Mouse (Mus musculus) intestine, embryonic 16.5 days (tissue): Measurements from ENCODE around the gene Zfp54. TPM values are rescaled to one million over a fixed set of nuclear protein-coding genes. Genes with fewer than 3 reads are reported as not detected.
"Not testable (repeated sequence)": the region's sequence is repeated elsewhere in the genome, so short reads cannot be mapped to it uniquely, and the experiment has no call there.

Experiments used
- ATAC-seq: fragments of 200-750 bp; cut with Nextera tagmentation; 2 replicates; pipeline ENCODE4 v1.8.0; 2017; ENCODE audit warnings: moderate TSS enrichment, moderate library complexity
- H3K27ac ChIP-seq: fragments of 300-500 bp; sonication (generic); 2 replicates; pipeline ENCODE4 v1.5.1; 2014; ENCODE audit warnings: mild to moderate bottlenecking, low read length
- H3K27me3 ChIP-seq: fragments of 300-500 bp; sonication (generic); replicated peaks from 2 replicates; pipeline ENCODE4 v1.6.1; 2014; ENCODE audit warnings: low read length, control low read depth, mixed read lengths; ENCODE audit not compliant: control insufficient read depth, insufficient read depth
- H3K36me3 ChIP-seq: fragments of 300-500 bp; sonication (generic); 2 replicates; pipeline ENCODE4 v1.6.1; 2014; ENCODE audit warnings: low read length, control low read depth; ENCODE audit not compliant: control insufficient read depth, insufficient read depth
- H3K4me1 ChIP-seq: fragments of 300-500 bp; sonication (generic); 2 replicates; pipeline ENCODE4 v1.6.1; 2014; ENCODE audit warnings: low read length, control low read depth, mixed read lengths; ENCODE audit not compliant: control insufficient read depth, insufficient read depth
- H3K4me2 ChIP-seq: fragments of 300-500 bp; sonication (generic); 2 replicates; pipeline ENCODE4 v1.6.1; 2014; ENCODE audit warnings: low read depth, low read length, control low read depth
- H3K4me3 ChIP-seq: fragments of 300-500 bp; sonication (generic); 2 replicates; pipeline ENCODE4 v1.5.1; 2014; ENCODE audit warnings: mild to moderate bottlenecking, low read length
- H3K9ac ChIP-seq: fragments of 300-500 bp; sonication (generic); 2 replicates; pipeline ENCODE4 v1.6.1; 2014; ENCODE audit warnings: low read depth, low read length
- H3K9me3 ChIP-seq: fragments of 300-500 bp; sonication (generic); 2 replicates; pipeline ENCODE4 v1.6.1; 2016; ENCODE audit warnings: low read length, control low read depth; ENCODE audit not compliant: control insufficient read depth
- WGBS: fragments of 180-500 bp; shearing (Covaris S2); extraction: QIAGEN DNeasy Blood & Tissue Kit; methylation state at CpG from one replicate; pipeline ENCODE4 v1.1.7; 2014; 5-methylcytosine and 5-hydroxymethylcytosine counted together
- polyA plus RNA-seq: library from polyadenylated mRNA; unstranded; fragments of >200 nt; fragmentation: Nextera tagmentation; extraction: Ambion mirVana; gene quantifications from 2 replicates; pipeline ENCODE4 v1.2.1, GENCODE M21; 2015

Zfp54 gene
- polyA plus RNA-seq, 1 experiment from 2014 or later = 7.5 TPM

DNA sequence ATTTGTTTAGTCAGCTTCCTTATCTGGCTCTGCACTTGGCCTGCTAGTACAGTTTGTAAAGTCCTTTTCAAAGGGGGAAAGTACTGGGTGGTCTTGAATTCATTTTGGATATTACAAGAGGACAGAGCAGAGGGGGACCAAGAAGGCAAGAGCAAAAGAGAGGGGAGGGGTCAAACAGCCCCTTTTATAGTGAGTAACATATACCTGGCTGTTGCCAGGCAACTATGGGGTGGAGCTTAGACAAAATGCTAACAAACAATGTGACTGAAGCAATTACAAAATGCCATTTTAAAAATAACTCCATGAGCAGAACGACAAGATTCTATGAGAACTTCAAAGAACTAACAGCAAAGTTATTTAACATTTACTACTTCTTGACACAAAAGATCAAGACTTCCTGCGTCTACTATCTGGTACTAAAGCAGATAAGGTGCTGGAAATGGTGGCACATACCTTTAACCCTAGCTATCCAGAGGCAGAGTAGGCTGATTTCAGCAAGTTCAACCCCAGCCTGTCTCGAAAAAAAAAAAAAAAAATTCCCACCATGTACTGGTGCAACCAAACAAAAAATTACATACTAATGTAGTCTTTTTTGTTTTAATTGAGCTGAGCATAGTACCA, 49.1 kb downstream of the Zfp54 start:
- no peaks in the 10 kb centered on the region for H3K36me3 ChIP-seq
- no peak overlapping the region for H3K9ac ChIP-seq
- H3K9me3 ChIP-seq = no peaks in the 10 kb centered on the region
- no peak overlapping the region for H3K27ac ChIP-seq
- no peaks in the 10 kb centered on the region for H3K27me3 ChIP-seq
- no peak overlapping the region for H3K4me3 ChIP-seq
- H3K4me1 ChIP-seq = peaks cover 9% of the 10 kb centered on the region
- WGBS = 48% methylated on average over 3 of the region's 3 CpGs
- no peak overlapping the region for H3K4me2 ChIP-seq
- ATAC-seq = peak; percentile 34; the same call in 1 of the 2 replicates

DNA sequence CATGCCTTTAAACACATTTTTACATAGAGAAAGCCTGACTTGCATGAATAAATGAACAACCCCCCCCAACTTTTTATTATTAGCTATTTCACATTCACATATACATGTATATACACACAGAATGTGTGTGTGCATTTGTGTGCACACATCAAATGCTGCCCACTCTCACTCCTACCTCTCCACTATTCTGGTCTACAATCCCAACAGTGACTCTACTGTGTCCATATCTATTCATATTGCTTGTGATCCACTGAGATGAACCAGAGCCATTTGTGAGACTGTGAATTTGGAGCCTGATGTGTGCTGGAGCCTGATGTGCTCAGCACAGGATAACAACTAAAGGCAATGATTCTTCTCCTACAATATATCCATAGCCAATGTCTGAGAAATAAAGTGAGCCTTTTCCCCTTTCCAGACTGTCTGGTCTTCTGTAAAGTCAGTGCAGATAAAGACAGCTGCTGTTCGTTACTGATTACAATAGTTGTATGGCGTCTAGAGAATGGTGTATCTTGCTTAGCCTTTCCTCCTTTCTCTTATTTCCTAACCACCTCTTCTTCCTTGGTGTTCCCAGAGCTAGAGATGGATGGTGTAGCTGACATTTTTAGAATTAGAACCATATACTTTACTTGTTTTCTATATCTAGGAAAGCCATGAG, 49.8 kb downstream of the Zfp54 start:
- ATAC-seq = peak; percentile 54
- Histone ChIP-seq H3K27me3 (no peaks in the 10 kb centered on the region), H3K9ac (no peak overlapping the region), H3K36me3 (no peaks in the 10 kb centered on the region), H3K4me3 (no peak overlapping the region), H3K27ac (no peak overlapping the region; the same call in 1 of the 2 replicates), H3K9me3 (no peaks in the 10 kb centered on the region), H3K4me1 (peaks cover 9% of the 10 kb centered on the region), H3K4me2 (no peak overlapping the region)
- 51% methylated on average over 2 of the region's 2 CpGs for WGBS

DNA sequence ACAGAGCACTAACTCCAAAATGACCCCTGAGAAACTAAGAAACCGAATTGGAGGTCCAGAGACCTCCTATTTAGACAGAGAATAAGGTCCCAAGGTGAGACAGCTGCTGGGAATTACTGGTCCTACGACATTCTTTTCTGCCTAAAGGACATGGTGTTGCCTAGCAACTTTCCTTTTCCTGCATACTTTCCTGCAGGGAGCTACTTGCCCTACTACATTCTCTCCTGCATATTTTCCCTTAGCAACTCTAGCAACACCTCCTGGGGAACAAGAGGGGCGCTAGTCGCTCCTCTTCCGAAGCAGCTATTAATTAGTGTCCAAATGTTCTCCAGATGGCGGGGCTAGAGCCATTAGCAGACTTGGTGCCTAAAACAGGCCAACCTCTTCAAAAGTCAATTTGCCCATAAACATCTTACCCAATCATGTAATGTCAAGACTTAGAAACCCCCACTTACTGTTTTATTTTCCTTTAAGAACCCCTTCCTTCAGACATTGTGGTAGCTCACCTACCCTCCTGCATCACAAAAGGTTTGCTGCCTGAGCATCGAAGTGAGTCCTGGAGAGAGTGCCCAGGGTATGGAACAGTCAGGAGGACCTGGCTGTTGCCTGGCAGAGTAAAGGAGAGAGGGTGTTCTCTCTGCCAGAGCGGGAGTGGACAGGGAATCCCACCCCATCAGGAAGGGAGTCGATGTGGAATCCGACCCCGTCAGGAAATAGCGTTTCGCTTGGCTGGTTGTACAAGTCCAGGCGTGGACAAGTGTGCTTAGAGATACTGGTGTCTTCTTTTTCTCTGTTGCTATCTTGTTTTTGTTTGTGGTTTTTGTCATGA, 50.5 kb downstream of the Zfp54 start:
- H3K9me3 ChIP-seq = no peaks in the 10 kb centered on the region
- 23% methylated on average over 14 of the region's 14 CpGs for WGBS
- peak overlapping the region; percentile 16 for H3K27ac ChIP-seq
- H3K9ac ChIP-seq = no peak overlapping the region
- no peak overlapping the region for H3K4me2 ChIP-seq
- H3K4me3 ChIP-seq = no peak overlapping the region
- H3K36me3 ChIP-seq = no peaks in the 10 kb centered on the region
- peak; percentile 84 for ATAC-seq
- peaks cover 9% of the 10 kb centered on the region for H3K4me1 ChIP-seq
- H3K27me3 ChIP-seq = no peaks in the 10 kb centered on the region

DNA sequence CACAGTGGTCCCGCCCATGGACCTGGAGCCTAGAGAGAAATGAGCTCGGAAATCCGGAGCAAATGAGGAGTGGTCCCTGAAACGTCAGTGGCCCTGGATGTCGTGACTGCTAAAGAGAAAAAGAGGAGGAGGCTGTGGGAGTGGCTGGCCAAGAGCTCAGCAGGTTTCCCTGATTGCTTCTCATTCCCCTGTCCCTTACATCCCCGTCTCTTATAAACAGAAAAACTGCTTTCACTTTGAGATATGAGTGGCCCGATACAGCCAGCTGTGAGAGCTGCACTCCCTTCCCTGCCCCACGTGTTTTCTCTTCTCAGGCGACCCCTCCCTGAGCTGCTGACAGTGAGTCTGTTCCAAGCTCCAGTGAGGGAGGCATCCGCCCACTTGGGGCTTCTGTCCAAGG, 51.7 kb downstream of the Zfp54 start:
- not testable (repeated sequence) for H3K27me3 ChIP-seq, H3K27ac ChIP-seq, H3K9me3 ChIP-seq, H3K9ac ChIP-seq, ATAC-seq, H3K36me3 ChIP-seq, H3K4me3 ChIP-seq, H3K4me1 ChIP-seq, H3K4me2 ChIP-seq
- 3% methylated on average over 10 of the region's 10 CpGs for WGBS

DNA sequence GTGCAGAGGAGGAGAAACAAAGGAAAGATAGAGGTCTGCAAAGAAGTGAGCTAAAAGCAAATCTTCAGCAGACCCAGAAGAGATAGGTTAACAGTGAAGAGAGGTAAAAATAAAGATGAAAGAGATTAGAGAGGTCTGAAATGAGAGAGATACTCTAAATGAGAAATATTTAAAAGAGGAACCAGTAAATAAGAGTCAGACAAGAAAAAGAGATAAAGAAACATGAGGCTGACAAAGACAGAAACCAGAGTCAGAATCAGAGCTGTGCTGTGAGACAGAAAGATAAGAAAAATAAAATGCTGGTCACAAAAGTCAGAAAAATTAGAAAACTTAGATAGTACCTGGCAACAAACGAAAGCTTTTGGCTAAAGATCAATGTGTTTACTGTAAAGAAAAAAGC, 52.3 kb downstream of the Zfp54 start:
- not testable (repeated sequence) for ATAC-seq

GRCm38 (mm10) chr17:21476351-21476750, 53.3 kb downstream of the Zfp54 start:
- not testable (repeated sequence) for ATAC-seq, H3K27me3 ChIP-seq, H3K27ac ChIP-seq, H3K9me3 ChIP-seq, H3K4me2 ChIP-seq, H3K9ac ChIP-seq, H3K36me3 ChIP-seq, H3K4me1 ChIP-seq, H3K4me3 ChIP-seq
- WGBS = 66% methylated on average over 4 of the region's 9 CpGs

More for the DNA sequence above, 52.3 kb downstream of the Zfp54 start:
- not testable (repeated sequence) for H3K36me3 ChIP-seq, H3K9me3 ChIP-seq, H3K9ac ChIP-seq, H3K27ac ChIP-seq, H3K4me1 ChIP-seq, H3K27me3 ChIP-seq, H3K4me2 ChIP-seq, H3K4me3 ChIP-seq
- WGBS = 81% methylated on average over 1 of the region's 1 CpGs

- not testable (repeated sequence) for H3K4me3 ChIP-seq, H3K9me3 ChIP-seq, H3K4me1 ChIP-seq, H3K9ac ChIP-seq, H3K4me2 ChIP-seq, H3K27me3 ChIP-seq, H3K36me3 ChIP-seq, H3K27ac ChIP-seq
- WGBS = 76% methylated on average over 8 of the region's 10 CpGs
- 0 out of 2 replicates have a peak, but pooled peaks have one; percentile 56 for ATAC-seq
Measured at GRCm38 (mm10) chr17:21478103-21478777, 55.2 kb downstream of the Zfp54 start.
